Mouse (Mus musculus): ENCODE results near the gene Ryk.
A peak's percentile ranks its signal among the peaks of the same experiment; 100 is the strongest.

Gene Ryk

GRCm38 (mm10) chr9:102834742-102835591 is at the start of gene Ryk:
Ryk (plus strand) TSS chr9:102834917.
- peak; percentile 90 for DNase-seq

GRCm38 (mm10) chr9:102789491-102789890 is 45.2 kb upstream of the Ryk start:
- DNase-seq: no peak

GRCm38 (mm10) chr9:102791845-102792244 is 42.9 kb upstream of the Ryk start:
- peak; percentile 50 for DNase-seq

GRCm38 (mm10) chr9:102792836-102793235 is 41.9 kb upstream of the Ryk start:
- DNase-seq: no peak

- DNase-seq: no peak
Observed at GRCm38 (mm10) chr9:102793286-102793809, 41.4 kb upstream of the Ryk start.

GRCm38 (mm10) chr9:102798406-102798805 is 36.3 kb upstream of the Ryk start:
- DNase-seq: no peak

GRCm38 (mm10) chr9:102806056-102806573 is 28.6 kb upstream of the Ryk start:
- DNase-seq: no peak

- DNase-seq: no peak
Observed at GRCm38 (mm10) chr9:102811192-102811591, 23.5 kb upstream of the Ryk start.

- DNase-seq: no peak
Observed at GRCm38 (mm10) chr9:102818228-102818627, 16.5 kb upstream of the Ryk start.

GRCm38 (mm10) chr9:102828604-102829003 is 6.1 kb upstream of the Ryk start:
- no peak for DNase-seq

- no peak for DNase-seq
Observed at GRCm38 (mm10) chr9:102831541-102831940, 3.2 kb upstream of the Ryk start.

- DNase-seq: no peak
Observed at GRCm38 (mm10) chr9:102834414-102834741, 339 bp upstream of the Ryk start.

GRCm38 (mm10) chr9:102836279-102836678 is 1.6 kb downstream of the Ryk start:
- DNase-seq: no peak

- DNase-seq: peak; percentile 68
Observed at GRCm38 (mm10) chr9:102840792-102841778, 6.4 kb downstream of the Ryk start.

GRCm38 (mm10) chr9:102841832-102842231 is 7.1 kb downstream of the Ryk start:
- peak; percentile 66 for DNase-seq

- no peak for DNase-seq
Observed at GRCm38 (mm10) chr9:102842498-102842897, 7.8 kb downstream of the Ryk start.

- DNase-seq: no peak
Observed at GRCm38 (mm10) chr9:102843577-102843976, 8.9 kb downstream of the Ryk start.

- peak; percentile 47 for DNase-seq
Observed at GRCm38 (mm10) chr9:102845851-102846250, 11.1 kb downstream of the Ryk start.

GRCm38 (mm10) chr9:102846348-102846747 is 11.6 kb downstream of the Ryk start:
- no peak for DNase-seq

- DNase-seq: no peak
Observed at GRCm38 (mm10) chr9:102852076-102853022, 17.6 kb downstream of the Ryk start.

- DNase-seq: peak; percentile 34
Observed at GRCm38 (mm10) chr9:102857856-102858255, 23.1 kb downstream of the Ryk start.

- no peak for DNase-seq
Observed at GRCm38 (mm10) chr9:102858283-102858682, 23.6 kb downstream of the Ryk start.
